Mouse (Mus musculus): Measurements from ENCODE around the gene Baz1a. TPM values are rescaled to one million over a fixed set of nuclear protein-coding genes. Genes with fewer than 3 reads are reported as not detected.

The Baz1a gene
- polyA plus RNA-seq (2015; fragmentation: Nextera tagmentation; extraction: Ambion mirVana), result 27.0 and 29.9 TPM in 2 replicates

DNA sequence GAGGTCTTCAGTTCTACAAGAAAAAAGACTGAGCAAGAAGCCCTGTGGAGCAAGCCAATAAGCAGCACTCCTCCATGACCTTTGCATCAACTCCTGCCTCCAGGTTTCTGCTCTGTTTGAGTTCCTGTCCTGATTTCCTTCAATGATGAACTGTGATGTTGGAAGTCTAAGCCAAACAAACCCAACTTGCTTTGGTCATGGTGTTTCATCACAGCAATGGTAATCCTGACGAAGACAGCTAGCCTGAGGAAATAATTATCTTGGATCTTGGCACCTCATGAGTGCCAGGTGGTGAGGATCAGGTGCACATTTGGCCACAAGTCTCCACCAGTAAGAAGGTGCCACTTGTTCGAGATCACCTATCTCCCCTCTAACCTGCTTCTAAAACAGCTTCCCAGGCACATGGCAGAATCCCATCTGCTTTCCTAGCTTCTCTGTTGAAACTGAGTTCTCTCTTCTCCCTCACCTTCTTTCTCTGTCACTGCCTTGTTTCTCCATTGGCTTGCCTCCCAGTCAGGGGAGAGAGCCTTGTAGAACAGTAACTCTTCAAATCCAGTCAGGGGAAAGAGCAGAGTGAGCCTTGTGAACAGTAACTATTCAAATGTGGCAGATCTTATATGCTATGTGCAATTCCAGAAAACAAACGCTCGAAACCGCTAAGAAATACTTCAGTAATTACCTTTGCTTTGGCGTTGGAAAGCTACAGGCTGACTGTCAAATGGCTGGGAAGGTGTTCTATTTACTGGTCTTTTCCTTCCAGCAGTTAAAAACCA is at the start of gene Baz1a:
Gene Baz1a, minus strand, starts transcription at position 723 of the 773 bp plus-strand sequence.
- no peak within 1 kb of the TSS for H3K4me3 ChIP-seq
- H3K36me3 ChIP-seq (ENCODE audit: poor library complexity, severe bottlenecking), result no peaks in the 10 kb centered on the region
- H3K4me1 ChIP-seq, result peaks cover 8% of the 10 kb centered on the region; the same call in 1 of the 2 replicates
- WGBS, result 82% methylated on average over 6 of the region's 6 CpGs
- no peaks in the 10 kb centered on the region for H3K27me3 ChIP-seq
- no peak for ATAC-seq
- no peak within 1 kb of the TSS for H3K4me2 ChIP-seq
- no peaks in the 10 kb centered on the region for H3K9me3 ChIP-seq (replicated peaks)
- no peak within 1 kb of the TSS for H3K9ac ChIP-seq
- H3K27ac ChIP-seq, result no peak within 1 kb of the TSS

- no peaks in the 10 kb centered on the region for H3K9me3 ChIP-seq (replicated peaks)
- H3K4me1 ChIP-seq, result no peaks in the 10 kb centered on the region
- H3K4me3 ChIP-seq, result no peak overlapping the region
- ATAC-seq, result no peak
- no peak overlapping the region for H3K9ac ChIP-seq
- H3K27ac ChIP-seq, result no peak overlapping the region
- H3K4me2 ChIP-seq, result no peak overlapping the region
- WGBS, result 91% methylated on average over 1 of the region's 1 CpGs
- peaks cover 15% of the 10 kb centered on the region for H3K36me3 ChIP-seq (ENCODE audit: poor library complexity, severe bottlenecking)
- H3K27me3 ChIP-seq, result no peaks in the 10 kb centered on the region
Measured at GRCm38 (mm10) chr12:55062141-55062540, 48.0 kb upstream of the Baz1a start.

DNA sequence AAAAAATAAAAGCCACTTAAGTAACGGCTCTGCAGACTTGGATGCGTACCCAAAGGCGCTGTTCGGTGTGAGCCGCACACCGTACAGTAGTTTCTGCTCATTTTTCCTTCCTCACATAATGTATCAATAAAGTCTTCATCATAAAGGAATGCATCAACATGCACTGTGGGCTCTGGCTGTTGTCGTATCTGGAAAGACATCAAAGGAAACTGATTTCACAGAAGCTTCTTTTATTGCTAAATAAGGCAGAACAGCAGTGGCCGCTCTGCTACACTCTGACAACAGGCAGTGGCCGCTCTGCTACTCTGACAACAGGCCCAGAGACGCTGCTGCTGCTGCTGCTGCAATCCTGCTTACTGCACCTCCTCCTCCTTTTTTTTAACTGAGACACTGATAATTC is 46.9 kb upstream of the Baz1a start:
- Histone ChIP-seq H3K9me3 (replicated peaks) (no peaks in the 10 kb centered on the region), H3K9ac (no peak overlapping the region), H3K4me1 (no peaks in the 10 kb centered on the region), H3K27ac (no peak overlapping the region), H3K27me3 (no peaks in the 10 kb centered on the region), H3K4me2 (no peak overlapping the region), H3K4me3 (no peak overlapping the region), H3K36me3 (ENCODE audit: poor library complexity, severe bottlenecking) (peaks cover 11% of the 10 kb centered on the region)
- ATAC-seq, result no peak
- 73% methylated on average over 10 of the region's 10 CpGs for WGBS

GRCm38 (mm10) chr12:55060212-55060898 is 46.2 kb upstream of the Baz1a start:
- no peaks in the 10 kb centered on the region for H3K27me3 ChIP-seq

DNA sequence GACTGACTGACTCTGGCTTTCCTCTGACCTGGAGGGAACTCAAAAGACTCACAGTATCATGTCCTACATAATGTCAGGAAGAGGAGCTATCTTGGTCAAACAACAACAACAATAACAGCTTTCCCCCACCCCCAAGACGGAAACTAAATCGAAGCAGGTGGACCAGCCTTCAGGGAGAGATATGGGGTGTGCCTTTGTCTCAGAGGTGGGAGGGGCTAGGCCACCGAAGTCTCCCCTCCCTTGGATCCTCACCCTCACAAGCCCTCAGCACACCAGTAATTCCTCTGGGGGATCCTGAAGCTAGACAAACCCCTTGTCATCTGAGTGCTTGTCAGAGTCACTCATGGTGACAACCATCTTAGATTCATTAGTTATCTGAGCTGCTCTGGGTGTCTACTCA is 45.7 kb upstream of the Baz1a start:
- Histone ChIP-seq H3K4me1 (no peaks in the 10 kb centered on the region), H3K36me3 (ENCODE audit: poor library complexity, severe bottlenecking) (peaks cover 11% of the 10 kb centered on the region), H3K4me2 (no peak overlapping the region), H3K27me3 (no peaks in the 10 kb centered on the region), H3K9me3 (replicated peaks) (no peaks in the 10 kb centered on the region), H3K4me3 (no peak overlapping the region), H3K27ac (no peak overlapping the region), H3K9ac (no peak overlapping the region)
- ATAC-seq, result no peak
- 85% methylated on average over 3 of the region's 3 CpGs for WGBS

More at GRCm38 (mm10) chr12:55060212-55060898, 46.2 kb upstream of the Baz1a start:
- Histone ChIP-seq H3K9me3 (replicated peaks) (no peaks in the 10 kb centered on the region), H3K9ac (no peak overlapping the region), H3K27ac (no peak overlapping the region), H3K4me1 (no peaks in the 10 kb centered on the region), H3K4me2 (no peak overlapping the region), H3K4me3 (no peak overlapping the region), H3K36me3 (ENCODE audit: poor library complexity, severe bottlenecking) (peaks cover 11% of the 10 kb centered on the region)
- no peak for ATAC-seq
- 88% methylated on average over 6 of the region's 6 CpGs for WGBS

GRCm38 (mm10) chr12:55058865-55059615 is 44.9 kb upstream of the Baz1a start:
- no peaks in the 10 kb centered on the region for H3K27me3 ChIP-seq
- H3K4me3 ChIP-seq, result no peak overlapping the region
- H3K4me1 ChIP-seq, result no peaks in the 10 kb centered on the region
- H3K9me3 ChIP-seq (replicated peaks), result no peaks in the 10 kb centered on the region
- H3K4me2 ChIP-seq, result no peak overlapping the region
- 80% methylated on average over 6 of the region's 6 CpGs for WGBS
- H3K36me3 ChIP-seq (ENCODE audit: poor library complexity, severe bottlenecking), result peaks cover 11% of the 10 kb centered on the region
- H3K27ac ChIP-seq, result no peak overlapping the region
- no peak for ATAC-seq
- H3K9ac ChIP-seq, result no peak overlapping the region

GRCm38 (mm10) chr12:55056703-55057102 is 42.6 kb upstream of the Baz1a start:
- H3K27ac ChIP-seq, result no peak overlapping the region

DNA sequence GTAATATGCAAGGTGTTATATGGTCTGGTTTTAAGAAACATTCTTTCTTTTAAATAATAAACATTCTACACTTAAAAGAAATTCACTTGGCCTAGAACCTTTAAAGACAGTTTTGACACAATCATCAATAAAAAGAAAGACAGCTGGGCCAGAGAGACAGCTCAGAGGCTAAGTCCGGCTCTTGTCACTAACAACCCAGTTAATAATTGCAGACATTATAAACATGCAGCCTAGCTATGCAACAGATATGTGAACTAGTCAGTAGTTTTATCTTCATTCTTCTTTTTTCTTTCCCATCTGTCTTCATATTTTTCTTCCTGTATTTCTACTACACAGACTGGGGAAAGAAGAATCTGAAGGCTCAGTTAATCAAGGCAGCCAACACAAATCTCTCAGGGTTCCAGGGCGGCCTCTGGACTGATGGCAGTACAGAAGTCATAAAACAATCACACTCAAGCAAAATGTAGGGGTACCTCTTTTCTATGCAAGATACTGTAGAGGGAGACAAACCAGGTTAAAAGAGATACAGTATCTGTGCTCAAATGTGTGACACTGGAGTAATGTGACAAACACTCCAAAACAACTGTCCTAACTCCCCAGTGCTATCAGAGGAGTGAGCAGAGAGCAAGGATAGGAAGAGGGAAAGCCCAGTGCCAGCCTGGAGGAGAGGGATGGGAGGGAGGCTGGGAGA is 40.5 kb upstream of the Baz1a start:
- Histone ChIP-seq H3K27ac (no peak overlapping the region), H3K27me3 (no peaks in the 10 kb centered on the region), H3K36me3 (ENCODE audit: poor library complexity, severe bottlenecking) (peaks cover 10% of the 10 kb centered on the region), H3K4me1 (no peaks in the 10 kb centered on the region), H3K9me3 (replicated peaks) (no peaks in the 10 kb centered on the region), H3K4me3 (no peak overlapping the region), H3K4me2 (no peak overlapping the region), H3K9ac (no peak overlapping the region)
- 94% methylated on average over 2 of the region's 2 CpGs for WGBS
- ATAC-seq, result no peak

More at GRCm38 (mm10) chr12:55056703-55057102, 42.6 kb upstream of the Baz1a start:
- Histone ChIP-seq H3K4me3 (no peak overlapping the region), H3K36me3 (ENCODE audit: poor library complexity, severe bottlenecking) (peaks cover 11% of the 10 kb centered on the region), H3K4me1 (no peaks in the 10 kb centered on the region), H3K4me2 (no peak overlapping the region), H3K9me3 (replicated peaks) (no peaks in the 10 kb centered on the region), H3K9ac (no peak overlapping the region), H3K27me3 (no peaks in the 10 kb centered on the region)
- no peak for ATAC-seq
- WGBS, result 86% methylated on average over 2 of the region's 2 CpGs

DNA sequence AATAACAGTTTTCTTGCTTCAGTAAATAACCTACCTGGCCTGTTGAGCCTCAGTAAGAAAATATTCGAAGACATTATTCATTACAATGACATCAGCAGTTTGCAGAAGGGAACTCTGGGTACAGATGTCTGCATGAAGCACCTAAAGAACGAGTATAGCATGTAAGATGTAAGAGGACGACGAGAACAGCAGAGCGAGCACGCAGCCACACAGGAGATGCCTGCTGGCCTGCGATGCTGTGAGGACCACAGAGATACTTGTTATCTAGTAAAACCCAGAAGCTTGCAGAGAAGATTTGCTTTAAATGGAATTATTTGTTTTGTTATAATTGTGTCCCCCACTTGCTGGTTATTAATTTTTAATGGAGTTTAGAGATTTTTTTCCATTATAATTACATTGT is 39.1 kb upstream of the Baz1a start:
- no peak overlapping the region for H3K9ac ChIP-seq
- no peaks in the 10 kb centered on the region for H3K4me1 ChIP-seq
- H3K27ac ChIP-seq, result no peak overlapping the region
- no peak overlapping the region for H3K4me3 ChIP-seq
- H3K36me3 ChIP-seq (ENCODE audit: poor library complexity, severe bottlenecking), result no peaks in the 10 kb centered on the region; the same call in 1 of the 2 replicates
- H3K27me3 ChIP-seq, result no peaks in the 10 kb centered on the region
- ATAC-seq, result no peak
- 92% methylated on average over 7 of the region's 7 CpGs for WGBS
- no peak overlapping the region for H3K4me2 ChIP-seq
- no peaks in the 10 kb centered on the region for H3K9me3 ChIP-seq (replicated peaks)

DNA sequence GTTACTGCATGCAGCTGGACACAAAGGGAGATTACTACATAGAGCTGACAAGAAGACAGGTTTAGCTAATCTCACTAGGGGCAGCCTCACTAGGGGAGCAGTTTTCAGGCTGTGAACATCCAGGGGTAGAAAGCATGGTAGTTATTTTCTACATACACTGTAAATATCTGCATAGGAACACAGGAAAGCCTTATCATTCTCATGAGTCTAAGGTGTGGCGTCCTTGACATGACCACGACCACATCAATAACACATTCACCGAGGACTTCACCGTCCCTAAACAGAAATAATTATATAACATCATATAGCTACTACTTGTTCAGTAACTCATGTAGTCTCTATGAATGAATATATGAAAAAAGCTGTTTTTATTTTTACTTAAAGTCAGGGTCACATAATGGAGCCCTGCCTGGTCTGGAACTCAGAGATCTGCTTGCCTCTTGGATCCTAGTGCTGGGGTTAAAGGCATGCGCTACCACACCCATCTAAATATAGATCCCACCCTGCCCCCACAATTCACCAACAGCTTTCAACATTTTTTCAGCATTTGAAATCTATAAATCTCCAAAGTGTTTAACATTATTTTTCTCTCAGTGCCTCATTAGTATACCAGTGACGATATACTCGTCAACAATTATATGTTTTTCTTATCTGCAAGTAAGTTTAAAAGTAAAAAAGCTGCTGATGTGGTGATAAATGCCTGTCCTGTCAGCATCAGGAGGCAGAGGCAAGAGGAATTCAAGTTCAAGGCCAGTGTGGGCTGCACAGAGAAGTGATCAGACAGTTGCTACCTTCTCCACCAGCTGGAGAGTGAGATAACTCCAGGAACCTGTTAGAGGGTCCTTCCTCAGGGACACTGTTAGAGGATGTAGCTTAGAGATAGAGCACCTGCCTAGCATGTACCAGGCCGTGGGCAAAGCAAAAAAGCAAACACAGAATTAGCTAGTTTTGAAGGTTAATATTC is 37.3 kb upstream of the Baz1a start:
- 96% methylated on average over 8 of the region's 8 CpGs for WGBS
- no peak overlapping the region for H3K9ac ChIP-seq
- no peak overlapping the region for H3K27ac ChIP-seq
- no peaks in the 10 kb centered on the region for H3K4me1 ChIP-seq
- H3K9me3 ChIP-seq (replicated peaks), result no peaks in the 10 kb centered on the region
- H3K36me3 ChIP-seq (ENCODE audit: poor library complexity, severe bottlenecking), result peaks cover 8% of the 10 kb centered on the region
- H3K4me2 ChIP-seq, result no peak overlapping the region
- ATAC-seq, result no peak
- no peaks in the 10 kb centered on the region for H3K27me3 ChIP-seq
- no peak overlapping the region for H3K4me3 ChIP-seq
